In the genomic region with DNA sequence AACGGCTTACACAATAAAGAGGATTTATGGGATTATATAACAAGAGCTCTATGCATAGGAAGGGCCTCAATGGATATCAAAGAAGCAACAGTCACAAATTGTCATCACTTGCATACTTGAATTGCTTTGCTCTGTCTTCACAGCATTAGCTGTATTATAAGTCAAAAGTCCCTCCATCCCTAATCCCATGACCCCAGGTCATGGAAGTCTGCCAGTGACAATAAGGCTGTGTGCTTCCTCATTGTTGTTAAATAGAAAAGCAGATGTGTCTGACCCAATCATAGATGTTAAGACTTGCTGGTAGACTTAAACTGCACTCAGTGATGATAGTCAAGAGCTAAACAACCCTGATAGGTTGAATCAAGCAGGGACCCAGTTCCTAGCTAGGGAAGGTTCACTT, we compare ENCODE assay signal across 16 mouse cellular contexts.
"Had no signal": no experiment of that assay in that cellular context is flagged by ENCODE, and none has a peak within 500 bp of the region (broad histone marks: within the 10 kb centered on the region; RNA-seq: fewer than 3 reads in every experiment).

No protein-coding gene starts in this region.

- H3K36me3 ChIP-seq: limb, embryonic 12.5 days; limb, embryonic 15.5 days; midbrain, embryonic 13.5 days had no signal

- ATAC-seq: intestine, embryonic 16.5 days; liver, postnatal 0 days; lung, postnatal 0 days; midbrain, embryonic 13.5 days; midbrain, embryonic 16.5 days had no signal

- H3K4me2 ChIP-seq: limb, embryonic 12.5 days; limb, embryonic 15.5 days; liver, embryonic 11.5 days; lung, embryonic 14.5 days; midbrain, embryonic 13.5 days had no signal

- H3K27ac ChIP-seq: limb, embryonic 12.5 days; limb, embryonic 15.5 days; liver, embryonic 14.5 days; macrophage; midbrain, embryonic 13.5 days had no signal

- H3K9ac ChIP-seq: limb, embryonic 12.5 days; limb, embryonic 15.5 days; liver, embryonic 14.5 days; liver, postnatal 0 days; lung, embryonic 14.5 days; midbrain, embryonic 13.5 days had no signal

- H3K4me3 ChIP-seq: limb, embryonic 12.5 days; limb, embryonic 15.5 days; midbrain, embryonic 13.5 days had no signal

- H3K4me1 ChIP-seq: limb, embryonic 15.5 days; midbrain, embryonic 13.5 days had no signal

- DNase-seq: kidney, adult 8-10 months; kidney, postnatal 25 days; left cerebral cortex, postnatal 4 days; liver, postnatal 0 days; lung, embryonic 14.5 days; thymus, adult 18-20 months; thymus, postnatal 36 days had no signal

- H3K9me3 ChIP-seq: limb, embryonic 12.5 days; limb, embryonic 15.5 days; midbrain, embryonic 13.5 days had no signal

- H3K27me3 ChIP-seq: limb, embryonic 12.5 days; limb, embryonic 15.5 days; midbrain, embryonic 13.5 days had no signal
